Mouse (Mus musculus): ENCODE results near the gene B230217C12Rik. TPM values are rescaled to one million over a fixed set of nuclear protein-coding genes. Genes with fewer than 3 reads are reported as not detected.

Gene B230217C12Rik
- polyA plus RNA-seq, 1 experiment = 27.3 TPM

- TF ChIP-seq POLR2A (IDR thresholded peaks at IDR 0.05; ENCODE audit: borderline replicate concordance, extremely low read depth, insufficient read depth, insufficient read length, poor library complexity, severe bottlenecking) (no peak), CTCF (IDR thresholded peaks at IDR 0.05; ENCODE audit: borderline replicate concordance, extremely low read depth, insufficient read depth, insufficient read length) (no peak)
- no peak for DNase-seq (ENCODE audit: low read depth)
These were observed 21.5 kb upstream of the B230217C12Rik start for GRCm38 (mm10) chr11:97819102-97819501.

DNA sequence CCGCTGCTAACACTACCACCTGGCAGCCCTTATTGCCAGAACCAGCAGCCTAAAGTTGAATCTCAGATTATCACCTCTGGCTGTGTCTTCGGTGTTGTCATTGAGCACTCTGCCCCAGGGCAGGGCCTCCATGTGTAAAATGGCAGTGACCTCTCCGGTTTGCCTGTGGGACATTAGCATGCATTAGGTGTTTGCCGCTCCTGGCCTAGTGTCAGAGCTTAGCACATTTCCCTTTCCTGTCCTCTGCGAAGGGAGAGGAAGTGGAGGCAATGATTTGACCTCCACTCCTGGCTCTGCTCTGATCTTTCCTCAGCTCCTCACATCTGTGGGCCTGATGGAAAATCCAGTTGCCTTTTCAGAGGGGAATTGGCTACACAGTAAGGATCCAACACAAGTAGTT is 20.7 kb upstream of the B230217C12Rik start:
- no peak for TF ChIP-seq CTCF (IDR thresholded peaks at IDR 0.05; ENCODE audit: borderline replicate concordance, extremely low read depth, insufficient read depth, insufficient read length)
- TF ChIP-seq POLR2A (IDR thresholded peaks at IDR 0.05; ENCODE audit: borderline replicate concordance, extremely low read depth, insufficient read depth, insufficient read length, poor library complexity, severe bottlenecking) = no peak
- DNase-seq (ENCODE audit: low read depth) = no peak

GRCm38 (mm10) chr11:97820840-97821239 is 19.7 kb upstream of the B230217C12Rik start:
- TF ChIP-seq POLR2A (IDR thresholded peaks at IDR 0.05; ENCODE audit: borderline replicate concordance, extremely low read depth, insufficient read depth, insufficient read length, poor library complexity, severe bottlenecking) (no peak), CTCF (IDR thresholded peaks at IDR 0.05; ENCODE audit: borderline replicate concordance, extremely low read depth, insufficient read depth, insufficient read length) (no peak)
- no peak for DNase-seq (ENCODE audit: low read depth)

- TF ChIP-seq POLR2A (IDR thresholded peaks at IDR 0.05; ENCODE audit: borderline replicate concordance, extremely low read depth, insufficient read depth, insufficient read length, poor library complexity, severe bottlenecking) (no peak), CTCF (IDR thresholded peaks at IDR 0.05; ENCODE audit: borderline replicate concordance, extremely low read depth, insufficient read depth, insufficient read length) (no peak)
- DNase-seq (ENCODE audit: low read depth) = no peak
These were observed 19.0 kb upstream of the B230217C12Rik start for GRCm38 (mm10) chr11:97821401-97822064.

DNA sequence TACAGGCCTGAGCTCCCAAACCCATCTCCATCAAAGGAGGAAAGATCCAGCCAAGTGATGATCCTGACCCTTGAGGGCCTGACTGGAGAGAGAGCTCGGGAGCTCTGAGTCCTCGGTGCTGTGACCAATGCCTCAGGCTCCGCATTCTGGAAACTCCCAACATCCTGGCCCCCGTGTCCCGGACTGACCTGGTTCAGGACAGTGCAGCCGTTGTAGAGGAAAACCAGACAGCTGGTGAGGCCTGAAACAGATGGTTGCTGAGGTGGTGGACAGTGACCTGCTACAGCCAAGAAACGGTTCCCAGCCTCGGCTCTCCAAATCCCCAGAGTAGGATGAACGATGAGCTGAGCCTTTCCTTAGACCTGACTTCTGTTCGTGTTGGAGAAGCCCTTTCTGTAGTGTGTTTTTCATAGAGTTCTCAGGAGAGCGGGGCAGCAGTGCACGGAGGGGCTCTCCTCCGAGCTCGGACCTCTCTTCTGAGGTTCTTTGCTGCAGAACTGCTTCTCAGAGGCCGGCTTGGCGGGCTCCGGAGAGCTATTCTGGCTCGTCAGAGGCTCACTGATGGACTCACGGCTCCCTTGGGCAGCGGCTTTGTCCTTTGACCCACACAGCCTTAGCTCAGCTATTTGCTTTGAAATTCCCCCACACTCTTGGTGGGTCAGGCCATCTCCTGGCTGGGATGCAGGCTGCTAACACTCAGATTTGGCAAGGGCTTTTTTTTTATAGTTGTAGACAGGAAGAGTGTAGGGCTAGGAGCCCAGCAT is 17.6 kb upstream of the B230217C12Rik start:
- TF ChIP-seq CTCF (IDR thresholded peaks at IDR 0.05; ENCODE audit: borderline replicate concordance, extremely low read depth, insufficient read depth, insufficient read length) = no peak
- TF ChIP-seq POLR2A (IDR thresholded peaks at IDR 0.05; ENCODE audit: borderline replicate concordance, extremely low read depth, insufficient read depth, insufficient read length, poor library complexity, severe bottlenecking) = no peak

GRCm38 (mm10) chr11:97824168-97824567 is 16.4 kb upstream of the B230217C12Rik start:
- TF ChIP-seq CTCF (IDR thresholded peaks at IDR 0.05; ENCODE audit: borderline replicate concordance, extremely low read depth, insufficient read depth, insufficient read length) (no peak), POLR2A (IDR thresholded peaks at IDR 0.05; ENCODE audit: borderline replicate concordance, extremely low read depth, insufficient read depth, insufficient read length, poor library complexity, severe bottlenecking) (no peak)
- DNase-seq (ENCODE audit: low read depth) = no peak

More for the DNA sequence above, 17.6 kb upstream of the B230217C12Rik start:
- DNase-seq (ENCODE audit: low read depth) = no peak

DNA sequence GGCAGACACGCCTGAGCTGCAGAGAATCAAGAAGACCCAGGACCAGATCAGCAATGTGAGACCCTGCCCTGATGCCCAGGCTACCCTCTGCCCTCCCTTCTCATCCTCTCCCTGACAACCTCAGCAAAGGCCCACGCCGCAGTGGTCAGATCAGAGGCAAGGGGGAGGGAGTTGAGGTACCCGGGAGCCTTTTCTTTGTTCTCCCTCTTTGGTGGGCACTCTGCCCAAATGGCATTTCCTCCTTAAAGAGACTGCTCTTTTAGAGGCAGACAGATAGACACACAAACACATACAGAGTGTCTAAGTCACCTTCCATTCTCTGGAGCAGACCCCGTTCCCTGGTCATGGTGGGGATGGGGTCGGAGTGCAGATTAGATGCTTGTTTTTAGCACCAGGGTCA is 15.7 kb upstream of the B230217C12Rik start:
- TF ChIP-seq CTCF (IDR thresholded peaks at IDR 0.05; ENCODE audit: borderline replicate concordance, extremely low read depth, insufficient read depth, insufficient read length) (no peak), POLR2A (IDR thresholded peaks at IDR 0.05; ENCODE audit: borderline replicate concordance, extremely low read depth, insufficient read depth, insufficient read length, poor library complexity, severe bottlenecking) (no peak)
- DNase-seq (ENCODE audit: low read depth) = no peak

DNA sequence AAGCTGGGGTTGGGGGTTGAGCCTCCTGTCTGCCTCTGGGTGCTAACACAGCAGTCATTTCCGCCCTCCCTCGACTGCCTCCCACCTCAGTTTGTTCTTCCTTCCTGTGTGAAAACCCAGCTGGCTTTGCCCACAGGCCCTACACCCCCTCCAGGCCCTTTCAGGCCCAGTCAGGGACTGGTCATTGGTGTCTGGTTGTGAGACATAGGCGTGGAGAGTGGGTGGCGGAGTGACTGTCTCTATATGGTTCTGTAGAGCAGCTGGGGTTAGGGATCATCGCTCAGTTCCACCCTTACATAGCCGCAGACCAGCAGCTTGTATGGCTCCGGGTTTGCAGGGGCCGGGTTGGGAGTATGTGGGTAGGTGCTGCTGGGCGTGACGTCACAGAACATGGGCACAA is 15.3 kb upstream of the B230217C12Rik start:
- TF ChIP-seq CTCF (IDR thresholded peaks at IDR 0.05; ENCODE audit: borderline replicate concordance, extremely low read depth, insufficient read depth, insufficient read length) = no peak
- TF ChIP-seq POLR2A (IDR thresholded peaks at IDR 0.05; ENCODE audit: borderline replicate concordance, extremely low read depth, insufficient read depth, insufficient read length, poor library complexity, severe bottlenecking) = no peak
- no peak for DNase-seq (ENCODE audit: low read depth)

GRCm38 (mm10) chr11:97825971-97826370 is 14.6 kb upstream of the B230217C12Rik start:
- TF ChIP-seq CTCF (IDR thresholded peaks at IDR 0.05; ENCODE audit: borderline replicate concordance, extremely low read depth, insufficient read depth, insufficient read length) = no peak
- TF ChIP-seq POLR2A (IDR thresholded peaks at IDR 0.05; ENCODE audit: borderline replicate concordance, extremely low read depth, insufficient read depth, insufficient read length, poor library complexity, severe bottlenecking) = no peak
- DNase-seq (ENCODE audit: low read depth) = no peak

- DNase-seq (ENCODE audit: low read depth) = no peak
- TF ChIP-seq CTCF (IDR thresholded peaks at IDR 0.05; ENCODE audit: borderline replicate concordance, extremely low read depth, insufficient read depth, insufficient read length) (no peak), POLR2A (IDR thresholded peaks at IDR 0.05; ENCODE audit: borderline replicate concordance, extremely low read depth, insufficient read depth, insufficient read length, poor library complexity, severe bottlenecking) (no peak)
These were observed 14.2 kb upstream of the B230217C12Rik start for GRCm38 (mm10) chr11:97826414-97826813.

DNA sequence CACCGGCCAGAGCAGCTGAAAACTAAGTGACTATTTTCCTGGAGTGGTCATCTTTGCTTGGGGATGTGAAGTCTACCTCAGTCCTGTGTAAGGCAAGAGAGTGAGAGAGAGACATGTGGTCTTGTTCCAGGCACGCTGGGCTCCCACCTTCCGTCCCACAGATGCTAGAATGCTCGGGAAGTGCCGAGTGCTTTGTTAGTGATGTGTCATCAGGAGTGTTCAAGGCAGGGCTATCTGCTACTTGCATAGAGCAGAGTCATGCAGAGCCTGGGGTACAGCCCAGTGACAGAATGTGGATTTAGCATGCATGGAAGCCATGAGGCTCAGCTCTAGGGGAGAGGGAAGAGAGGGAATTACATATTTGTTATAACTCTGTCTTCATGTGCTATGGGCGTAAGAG is 12.9 kb upstream of the B230217C12Rik start:
- TF ChIP-seq CTCF (IDR thresholded peaks at IDR 0.05; ENCODE audit: borderline replicate concordance, extremely low read depth, insufficient read depth, insufficient read length) = no peak
- TF ChIP-seq POLR2A (IDR thresholded peaks at IDR 0.05; ENCODE audit: borderline replicate concordance, extremely low read depth, insufficient read depth, insufficient read length, poor library complexity, severe bottlenecking) = no peak
- no peak for DNase-seq (ENCODE audit: low read depth)
